Mouse (Mus musculus) CH12.LX (cell line): ENCODE data around the gene Plcb3. TPM values are rescaled to one million over a fixed set of nuclear protein-coding genes. Genes with fewer than 3 reads are reported as not detected.
A peak's percentile ranks its signal among the peaks of the same experiment; 100 is the strongest.

Experiments used
- DNase-seq: peaks from one replicate; pipeline ENCODE4 v3.0.0-alpha.2; 2013; ENCODE audit errors: extremely low read depth
- H3K27ac ChIP-seq: 2 replicates; pipeline ENCODE4 v1.5.1; 2012; ENCODE audit warnings: low read depth, mild to moderate bottlenecking, control low read depth, moderate library complexity; ENCODE audit not compliant: insufficient read depth
- H3K27me3 ChIP-seq: replicated peaks from 2 replicates; pipeline ENCODE3; 2012; ENCODE audit warnings: inconsistent platforms
- H3K36me3 ChIP-seq, 2 experiments: replicated peaks in 1 of 2; 2 replicates each; pipeline versions ENCODE3 to v1.6.1; 2012; ENCODE audit warnings: inconsistent platforms in 1 of 2, low read length in 1 of 2, mild to moderate bottlenecking in 1 of 2, mixed read lengths in 1 of 2, moderate library complexity in 1 of 2; ENCODE audit not compliant: control insufficient read depth in 1 of 2, insufficient read depth in 1 of 2
- H3K4me1 ChIP-seq, 2 experiments: 2 replicates each; pipeline ENCODE4 v1.6.1; 2012; ENCODE audit warnings: inconsistent platforms in 1 of 2, moderate library complexity in 1 of 2; ENCODE audit not compliant: insufficient read depth in 2 of 2, control insufficient read depth in 1 of 2
- H3K4me2 ChIP-seq: 2 replicates; pipeline ENCODE4 v1.6.1; 2012; ENCODE audit warnings: low read depth, mild to moderate bottlenecking, control low read depth; ENCODE audit not compliant: poor library complexity, insufficient read depth, severe bottlenecking
- H3K4me3 ChIP-seq, 3 experiments: fragments of 150-350 bp in 1 of 3; sonication (generic) in 1 of 3; replicated peaks in 1 of 3; 2 replicates each; pipeline versions ENCODE3 to v1.5.1; 2011 to 2012; ENCODE audit warnings: low read depth in 2 of 3, low read length in 2 of 3, mild to moderate bottlenecking in 2 of 3, moderate library complexity in 2 of 3, control low read depth in 1 of 3, improper control_type of control experiment in 1 of 3, inconsistent platforms in 1 of 3, mixed read lengths in 1 of 3; ENCODE audit not compliant: poor library complexity in 1 of 3
- H3K79me2 ChIP-seq: replicated peaks from 2 replicates; pipeline ENCODE4 v1.6.1; 2012; ENCODE audit warnings: mild to moderate bottlenecking, moderate library complexity; ENCODE audit not compliant: control insufficient read depth, poor library complexity, insufficient read depth, severe bottlenecking; ENCODE audit errors: extremely low read depth
- H3K9ac ChIP-seq: 2 replicates; pipeline ENCODE4 v1.6.1; 2012; ENCODE audit warnings: low read depth, mild to moderate bottlenecking, control low read depth, moderate library complexity; ENCODE audit not compliant: insufficient read depth
- H3K9me3 ChIP-seq: replicated peaks from 2 replicates; pipeline ENCODE3; 2012; ENCODE audit warnings: low read length, inconsistent platforms, mixed read lengths
- BHLHE40 ChIP-seq: IDR thresholded peaks from 2 replicates; pipeline ENCODE4 v1.6.1; 2011; ENCODE audit warnings: mild to moderate bottlenecking, low read depth, low read length, improper control_type of control experiment
- CHD1 ChIP-seq: IDR thresholded peaks from 2 replicates; pipeline ENCODE4 v1.6.1; 2012; ENCODE audit warnings: low read depth, low read length, improper control_type of control experiment, inconsistent platforms
- CTCF ChIP-seq, 2 experiments: IDR thresholded peaks in 1 of 2; conservative IDR thresholded peaks in 1 of 2; 2 replicates each; pipeline ENCODE4 v1.5.1; 2011 to 2012; ENCODE audit warnings: low read depth in 2 of 2, low read length in 2 of 2, improper control_type of control experiment in 1 of 2, inconsistent platforms in 1 of 2, mild to moderate bottlenecking in 1 of 2, moderate library complexity in 1 of 2
- E2F4 ChIP-seq: IDR thresholded peaks from 2 replicates; pipeline ENCODE4 v1.6.1; 2011; ENCODE audit warnings: low read depth, low read length, improper control_type of control experiment; ENCODE audit not compliant: insufficient replicate concordance
- ELF1 ChIP-seq: IDR thresholded peaks from 2 replicates; pipeline ENCODE4 v1.6.1; 2014; ENCODE audit warnings: low read depth, mild to moderate bottlenecking, inconsistent platforms, low read length, improper control_type of control experiment
- EP300 ChIP-seq: IDR thresholded peaks from 2 replicates; pipeline ENCODE4 v1.6.1; 2011; ENCODE audit warnings: low read length, improper control_type of control experiment
- ETS1 ChIP-seq: conservative IDR thresholded peaks from 2 replicates; pipeline ENCODE4 v1.6.1; 2012; ENCODE audit warnings: low read depth, mild to moderate bottlenecking, inconsistent platforms, low read length, improper control_type of control experiment, moderate library complexity
- GABPA ChIP-seq: IDR thresholded peaks from 2 replicates; pipeline ENCODE4 v1.6.1; 2012; ENCODE audit warnings: low read depth, low read length, improper control_type of control experiment, inconsistent platforms; ENCODE audit not compliant: insufficient replicate concordance
- HCFC1 ChIP-seq: IDR thresholded peaks from 2 replicates; pipeline ENCODE4 v1.6.1; 2012; ENCODE audit warnings: low read depth, mild to moderate bottlenecking, inconsistent platforms, low read length, improper control_type of control experiment
- IRF4 ChIP-seq: IDR thresholded peaks from 2 replicates; pipeline ENCODE4 v1.6.1; 2014; ENCODE audit warnings: low read depth, mild to moderate bottlenecking, inconsistent platforms, low read length, improper control_type of control experiment
- JUN ChIP-seq: IDR thresholded peaks from 2 replicates; pipeline ENCODE4 v1.6.1; 2011; ENCODE audit warnings: low read depth, mild to moderate bottlenecking, low read length, improper control_type of control experiment, moderate library complexity; ENCODE audit not compliant: insufficient read depth
- KAT2A ChIP-seq: IDR thresholded peaks from 2 replicates; pipeline ENCODE4 v1.6.1; 2012; ENCODE audit warnings: low read length, improper control_type of control experiment, inconsistent platforms; ENCODE audit not compliant: insufficient replicate concordance
- MAFK ChIP-seq: IDR thresholded peaks from 2 replicates; pipeline ENCODE4 v1.6.1; 2011; ENCODE audit warnings: low read length, improper control_type of control experiment; ENCODE audit not compliant: insufficient replicate concordance
- MAX ChIP-seq: IDR thresholded peaks from 2 replicates; pipeline ENCODE4 v1.6.1; 2011; ENCODE audit warnings: low read length, improper control_type of control experiment
- MEF2A ChIP-seq: IDR thresholded peaks from 2 replicates; pipeline ENCODE4 v1.6.1; 2014; ENCODE audit warnings: low read depth, mild to moderate bottlenecking, inconsistent platforms, low read length, improper control_type of control experiment, borderline replicate concordance
- MXI1 ChIP-seq: IDR thresholded peaks from 2 replicates; pipeline ENCODE4 v1.6.1; 2011; ENCODE audit warnings: mild to moderate bottlenecking, low read depth, low read length, improper control_type of control experiment
- MYC ChIP-seq: IDR thresholded peaks from 2 replicates; pipeline ENCODE4 v1.6.1; 2011; ENCODE audit warnings: low read depth, mild to moderate bottlenecking, improper control_type of control experiment, low read length
- NRF1 ChIP-seq: IDR thresholded peaks from 2 replicates; pipeline ENCODE4 v1.6.1; 2014; ENCODE audit warnings: low read depth, mild to moderate bottlenecking, inconsistent platforms, low read length, improper control_type of control experiment, moderate library complexity
- PAX5 ChIP-seq: IDR thresholded peaks from 2 replicates; pipeline ENCODE4 v1.6.1; 2012; ENCODE audit warnings: low read length, inconsistent platforms, mixed read lengths
- POLR2A ChIP-seq: IDR thresholded peaks from 2 replicates; pipeline ENCODE4 v1.6.1; 2011; ENCODE audit warnings: low read depth, mild to moderate bottlenecking, improper control_type of control experiment, low read length
- RAD21 ChIP-seq: IDR thresholded peaks from 2 replicates; pipeline ENCODE4 v1.6.1; 2011; ENCODE audit warnings: low read depth, mild to moderate bottlenecking, low read length, improper control_type of control experiment, moderate library complexity
- SIN3A ChIP-seq: IDR thresholded peaks from 2 replicates; pipeline ENCODE4 v1.6.1; 2012; ENCODE audit warnings: low read length, improper control_type of control experiment, inconsistent platforms
- SMC3 ChIP-seq: IDR thresholded peaks from 2 replicates; pipeline ENCODE4 v1.6.1; 2011; ENCODE audit warnings: low read depth, low read length, improper control_type of control experiment
- UBTF ChIP-seq: IDR thresholded peaks from 2 replicates; pipeline ENCODE4 v1.6.1; 2012; ENCODE audit warnings: low read depth, mild to moderate bottlenecking, inconsistent platforms, low read length, improper control_type of control experiment, moderate library complexity
- USF1 ChIP-seq: IDR thresholded peaks from 2 replicates; pipeline ENCODE4 v1.6.1; 2014; ENCODE audit warnings: low read depth, mild to moderate bottlenecking, inconsistent platforms, low read length, improper control_type of control experiment
- USF2 ChIP-seq: conservative IDR thresholded peaks from 2 replicates; pipeline ENCODE4 v1.6.1; 2011; ENCODE audit warnings: low read depth, low read length, improper control_type of control experiment
- ZC3H11A ChIP-seq: IDR thresholded peaks from 2 replicates; pipeline ENCODE4 v1.6.1; 2012; ENCODE audit warnings: low read depth, mild to moderate bottlenecking, inconsistent platforms, low read length, improper control_type of control experiment
- ZKSCAN1 ChIP-seq: IDR thresholded peaks from 2 replicates; pipeline ENCODE4 v1.6.1; 2012; ENCODE audit warnings: low read depth, inconsistent platforms, low read length, improper control_type of control experiment, borderline replicate concordance
- ZMIZ1 ChIP-seq: IDR thresholded peaks from 2 replicates; pipeline ENCODE4 v1.6.1; 2012; ENCODE audit warnings: low read depth, mild to moderate bottlenecking, inconsistent platforms, low read length, improper control_type of control experiment
- ZNF384 ChIP-seq: IDR thresholded peaks from 2 replicates; pipeline ENCODE4 v1.6.1; 2012; ENCODE audit warnings: low read depth, low read length, improper control_type of control experiment, inconsistent platforms
- dilution Hi-C: fragments of 300-500 bp; cut with MboI; formaldehyde crosslinking; loops from 2 replicates; pipeline ENCODE4 v1.14.3; 2020; ENCODE audit warnings: low sequenced_read_pairs; ENCODE audit not compliant: extremely low pct_unique_long_range_greater_than_20kb, extremely low pct_ligation_motif_present
- in situ Hi-C: fragments of 300-500 bp; cut with MboI; formaldehyde crosslinking; loops from 3 replicates; pipeline ENCODE4 v1.14.3; 2019; ENCODE audit warnings: low sequenced_read_pairs, low pct_ligation_motif_present, low pct_unique_long_range_greater_than_20kb, mixed read lengths
- polyA plus RNA-seq: library from polyadenylated mRNA; unstranded; fragments of >175 nt; gene quantifications from 2 replicates; pipeline ENCODE4 v1.2.1, GENCODE M21; 2012; ENCODE audit warnings: low read depth; ENCODE audit not compliant: insufficient read length
- total RNA-seq, 2 experiments: library from RNA; depleted of rRNA; stranded (reverse); fragments of 300-350 nt in 1 of 2; fragments of >200 nt in 1 of 2; gene quantifications; 2 replicates each; pipeline ENCODE4 v1.2.3; 2012 to 2014

Plcb3 gene
- total and polyA plus RNA-seq, 3 experiments = 4.1 to 8.2 (median 7.5) TPM

- TF ChIP-seq GABPA = no peak
- TF ChIP-seq MAFK = no peak
- peak; percentile 44 for TF ChIP-seq BHLHE40
- peak; percentile 93 for TF ChIP-seq NRF1
- no peak for TF ChIP-seq ZNF384
- TF ChIP-seq MAX = peak; percentile 15; the same call in 1 of the 2 replicates
- TF ChIP-seq SMC3 = no peak
- TF ChIP-seq PAX5 = no peak
- TF ChIP-seq MXI1 = peak; percentile 88
- TF ChIP-seq KAT2A = 0 out of 2 replicates have a peak, but pooled peaks have one; percentile 59
- TF ChIP-seq USF1 = no peak
- TF ChIP-seq ZKSCAN1 = no peak
Measured at GRCm38 (mm10) chr19:6980381-6981093, 4.3 kb upstream of the Plcb3 start, which contains the start of gene Fkbp2 (continued).

DNA sequence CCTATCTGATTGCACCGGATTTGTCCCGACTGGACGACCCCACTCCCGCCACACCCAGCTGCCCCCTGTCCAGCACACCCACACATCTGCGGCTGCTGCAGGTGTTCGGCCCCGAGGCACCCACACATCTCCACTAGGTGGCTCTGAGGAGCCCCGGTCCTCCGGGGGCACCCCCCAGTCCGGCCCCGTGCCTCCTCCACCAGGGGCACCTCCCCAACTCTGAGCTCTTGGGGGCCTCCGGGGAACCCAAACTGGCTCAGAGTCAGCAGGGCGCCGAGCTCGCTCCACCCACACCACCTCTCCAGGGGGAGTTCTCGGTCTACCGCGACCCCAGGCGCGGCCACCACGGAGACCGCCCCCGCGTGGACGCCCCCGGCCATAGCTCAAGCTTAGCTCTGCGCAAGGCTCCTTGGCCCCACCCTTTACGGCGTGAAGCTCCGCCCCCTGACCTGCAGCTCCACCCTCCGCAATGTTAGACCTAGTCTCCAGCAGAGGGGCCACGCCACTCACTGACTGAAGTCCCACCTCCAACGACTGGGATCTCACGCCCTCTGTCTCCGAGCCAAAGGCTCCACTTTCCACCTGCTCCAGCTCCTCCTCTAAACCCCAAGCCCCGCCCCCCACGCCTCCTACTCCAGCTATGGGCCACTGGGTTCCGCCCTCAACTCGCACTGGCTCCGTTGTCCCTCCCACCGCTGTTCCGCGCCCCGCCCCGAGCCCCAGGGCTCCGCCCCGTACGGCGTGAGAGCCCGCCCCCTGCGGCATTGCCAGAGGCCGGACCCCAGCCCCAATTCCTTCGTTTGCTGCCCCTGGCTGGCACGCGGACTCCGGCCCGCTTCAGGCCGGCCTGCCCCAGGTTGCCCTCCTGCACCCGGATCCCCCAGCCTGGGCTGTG is 3.5 kb upstream of the Plcb3 start:
- dilution Hi-C loops = no loop called here
- Histone ChIP-seq H3K9ac (peak overlapping the region; percentile 70), H3K79me2 (peaks cover 29% of the 10 kb centered on the region), H3K27ac (peak overlapping the region; percentile 62; the same call in 1 of the 2 replicates), H3K4me2 (peak overlapping the region; percentile 69), H3K4me1 (peaks cover 15 to 44% of the 10 kb centered on the region in 2 experiments), H3K9me3 (no peaks in the 10 kb centered on the region), H3K27me3 (no peaks in the 10 kb centered on the region), H3K36me3 (peaks cover 21 to 51% of the 10 kb centered on the region in 2 experiments), H3K4me3 (peak overlapping the region; percentile 73 to 83 (median 79))
- DNase-seq = peak; percentile 99
- in situ Hi-C loops = no loop called here
- no peak for TF ChIP-seq ZKSCAN1
- no peak for TF ChIP-seq POLR2A
- no peak for TF ChIP-seq MYC
- TF ChIP-seq USF2 = no peak
- no peak for TF ChIP-seq EP300
- TF ChIP-seq USF1 = no peak
- peak; percentile 43 for TF ChIP-seq SMC3
- no peak for TF ChIP-seq ZC3H11A
- no peak for TF ChIP-seq PAX5
- no peak for TF ChIP-seq UBTF
- TF ChIP-seq IRF4 = no peak; the same call in 1 of the 2 replicates
- no peak for TF ChIP-seq ZNF384
- TF ChIP-seq BHLHE40 = 0 out of 2 replicates have a peak, but pooled peaks have one; percentile 14
- TF ChIP-seq ZMIZ1 = no peak
- TF ChIP-seq KAT2A = no peak
- TF ChIP-seq CTCF (conservative IDR thresholded peaks at IDR 0.05 in 1 of 2, IDR thresholded peaks at IDR 0.05 in 1 of 2; ENCODE audit: low read depth in 2 of 2, low read length in 2 of 2) = peak in 1 of 2 experiments; percentile 82; a peak in 2 of 4 replicates
- TF ChIP-seq ETS1 = no peak
- TF ChIP-seq NRF1 = peak; percentile 59
- TF ChIP-seq E2F4 = no peak
- TF ChIP-seq GABPA = no peak
- no peak for TF ChIP-seq MAX
- no peak for TF ChIP-seq MEF2A
- no peak; the same call in 1 of the 2 replicates for TF ChIP-seq RAD21
- TF ChIP-seq HCFC1 = no peak
- no peak for TF ChIP-seq CHD1
- no peak for TF ChIP-seq JUN
- no peak; the same call in 1 of the 2 replicates for TF ChIP-seq ELF1
- TF ChIP-seq SIN3A = no peak; the same call in 1 of the 2 replicates
- no peak for TF ChIP-seq MAFK
